In the genomic region with DNA sequence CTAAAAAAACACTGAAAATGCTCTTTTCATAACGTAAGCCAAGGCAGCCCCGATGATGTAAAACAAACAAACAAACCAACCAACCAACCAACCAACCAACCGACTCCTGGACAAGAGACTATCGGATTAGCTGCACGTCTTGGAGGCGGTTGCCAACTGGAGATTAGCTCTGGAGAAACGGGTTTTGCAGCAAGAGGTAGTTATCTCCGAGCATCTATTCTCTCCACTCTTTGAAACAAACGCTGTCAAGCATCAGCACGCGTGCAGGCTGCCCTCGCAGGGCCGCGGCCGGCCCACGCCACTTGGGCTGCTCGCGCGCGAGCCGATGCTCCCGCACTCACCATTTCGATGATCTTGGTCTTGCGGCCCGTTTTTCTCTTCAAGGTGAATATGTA, we compare ENCODE assay signal across 8 mouse cellular contexts. TPM values are rescaled to one million over a fixed set of nuclear protein-coding genes. Genes with fewer than 3 reads are reported as not detected.
DNase-seq lines count a peak whose midpoint lies in the region; ATAC-seq and TF ChIP-seq lines count a peak whose summit lies in the region.

No protein-coding gene starts in this region.

- peak overlapping the region; percentile 78 for H3K9ac ChIP-seq in embryonic facial prominence, embryonic 12.5 days
- peak overlapping the region; percentile 75 for H3K9ac ChIP-seq in hindbrain, postnatal 0 days (replicated peaks; ENCODE audit: low read length)
- H3K9ac ChIP-seq in midbrain, embryonic 11.5 days (ENCODE audit: low read length): peak overlapping the region; percentile 77

- peak overlapping the region; percentile 75 for H3K4me3 ChIP-seq in embryonic facial prominence, embryonic 12.5 days
- peak overlapping the region; percentile 69 for H3K4me3 ChIP-seq in hindbrain, postnatal 0 days (ENCODE audit: low read length)
- peak overlapping the region; percentile 74 for H3K4me3 ChIP-seq in midbrain, embryonic 11.5 days (ENCODE audit: low read depth, low read length)

- H3K36me3 ChIP-seq in embryonic facial prominence, embryonic 12.5 days: no peaks in the 10 kb centered on the region
- H3K36me3 ChIP-seq in hindbrain, postnatal 0 days (ENCODE audit: insufficient read depth, low read length): no peaks in the 10 kb centered on the region
- no peaks in the 10 kb centered on the region for H3K36me3 ChIP-seq in midbrain, embryonic 11.5 days (ENCODE audit: control insufficient read depth, insufficient read depth, low read length)

- H3K4me2 ChIP-seq in embryonic facial prominence, embryonic 12.5 days (replicated peaks): peak overlapping the region; percentile 56
- peak overlapping the region; percentile 64 for H3K4me2 ChIP-seq in hindbrain, postnatal 0 days (ENCODE audit: low read depth, low read length)
- H3K4me2 ChIP-seq in midbrain, embryonic 11.5 days: peak overlapping the region; percentile 53

- ATAC-seq in embryonic facial prominence, embryonic 12.5 days (ENCODE audit: insufficient number of reproducible peaks, insufficient read depth, low FRiP score, low TSS enrichment): no peak
- ATAC-seq in hindbrain, postnatal 0 days: no peak
- no peak for ATAC-seq in midbrain, embryonic 11.5 days (ENCODE audit: low FRiP score)

- under 1% methylated on average over 25 of the region's 25 CpGs for WGBS in embryonic facial prominence, embryonic 12.5 days
- under 1% methylated on average over 25 of the region's 25 CpGs for WGBS in hindbrain, postnatal 0 days
- WGBS in midbrain, embryonic 11.5 days: under 1% methylated on average over 25 of the region's 25 CpGs

- H3K27ac ChIP-seq in embryonic facial prominence, embryonic 12.5 days: peak overlapping the region; percentile 84
- peak overlapping the region; percentile 88 for H3K27ac ChIP-seq in hindbrain, postnatal 0 days
- H3K27ac ChIP-seq in midbrain, embryonic 11.5 days (ENCODE audit: low read depth, low read length): no peak overlapping the region

- H3K27me3 ChIP-seq in embryonic facial prominence, embryonic 12.5 days: no peaks in the 10 kb centered on the region
- no peaks in the 10 kb centered on the region for H3K27me3 ChIP-seq in hindbrain, postnatal 0 days (ENCODE audit: insufficient read depth, low read length)
- no peaks in the 10 kb centered on the region for H3K27me3 ChIP-seq in midbrain, embryonic 11.5 days (ENCODE audit: control insufficient read depth, insufficient read depth, low read length)

- H3K9me3 ChIP-seq in embryonic facial prominence, embryonic 12.5 days: no peaks in the 10 kb centered on the region
- no peaks in the 10 kb centered on the region for H3K9me3 ChIP-seq in hindbrain, postnatal 0 days (ENCODE audit: low read length)
- H3K9me3 ChIP-seq in midbrain, embryonic 11.5 days (ENCODE audit: control insufficient read depth, low read length): no peaks in the 10 kb centered on the region; the same call in 1 of the 2 replicates

- H3K4me1 ChIP-seq in embryonic facial prominence, embryonic 12.5 days: no peaks in the 10 kb centered on the region
- H3K4me1 ChIP-seq in hindbrain, postnatal 0 days (ENCODE audit: insufficient read depth, low read length): 0 out of 2 replicates have a peak, but pooled peaks cover 6% of the 10 kb centered on the region
- no peaks in the 10 kb centered on the region for H3K4me1 ChIP-seq in midbrain, embryonic 11.5 days (ENCODE audit: control insufficient read depth, insufficient read depth, low read length)

- TF ChIP-seq CTCF in hindbrain, postnatal 0 days (IDR thresholded peaks at IDR 0.05; ENCODE audit: low read depth): no peak

- peak; percentile 63 for DNase-seq in retina, postnatal 7 days (ENCODE audit: low read depth, low spot score)
- DNase-seq in retina, embryonic 14.5 days (ENCODE audit: low spot score): no peak
- DNase-seq in hindbrain, postnatal 0 days (ENCODE audit: low spot score): no peak
- DNase-seq in midbrain, embryonic 11.5 days (ENCODE audit: low spot score, missing footprints): peak; percentile 97
- no peak for DNase-seq in adrenal gland, postnatal 4 days (ENCODE audit: low spot score in 2 of 2)
- no peak for DNase-seq in cerebellum, postnatal 4 days (ENCODE audit: low spot score in 2 of 2)
- DNase-seq in testis, postnatal 14 days (ENCODE audit: low spot score): no peak

RNA-seq across cellular contexts. Expression of gene Nt5c3, which starts 0.4 kb away (rescaled TPM):
- polyA plus RNA-seq in embryonic facial prominence, embryonic 12.5 days (2016; fragmentation: Nextera tagmentation; extraction: Ambion mirVana): 64.5 and 69.2 TPM in 2 replicates
- 38.4 and 83.8 TPM in 2 replicates for total RNA-seq in hindbrain, postnatal 0 days (2014; rRNA removed)
- polyA plus RNA-seq in hindbrain, postnatal 0 days (2015; fragmentation: Nextera tagmentation; extraction: Ambion mirVana): 153 and 155 TPM in 2 replicates
- 91.1 and 103 TPM in 2 replicates for polyA plus RNA-seq in midbrain, embryonic 11.5 days (2014; fragmentation: Nextera tagmentation; extraction: Ambion mirVana)
- total RNA-seq in adrenal gland, postnatal 4 days (2021): 10 to 100 TPM; 36.2 to 41.8 TPM

RNA-seq across cellular contexts. Expression of gene Vmn1r4, which starts 0.5 kb away (rescaled TPM):
- 0.28 and 0.46 TPM in 2 replicates for polyA plus RNA-seq in embryonic facial prominence, embryonic 12.5 days (2016; fragmentation: Nextera tagmentation; extraction: Ambion mirVana)
- total RNA-seq in hindbrain, postnatal 0 days (2014; rRNA removed): 0.37 TPM in 1 of 2 replicates, not detected in the other
- polyA plus RNA-seq in hindbrain, postnatal 0 days (2015; fragmentation: Nextera tagmentation; extraction: Ambion mirVana): 0.46 and 0.58 TPM in 2 replicates
- polyA plus RNA-seq in midbrain, embryonic 11.5 days (2014; fragmentation: Nextera tagmentation; extraction: Ambion mirVana): 0.51 and 0.61 TPM in 2 replicates
- total RNA-seq in adrenal gland, postnatal 4 days (2021): under 1 TPM; 0.54 to 0.56 TPM

RNA-seq across cellular contexts. Expression of gene Vmn1r5, which starts 46.7 kb away (rescaled TPM):
- not detected in 2 replicates for polyA plus RNA-seq in embryonic facial prominence, embryonic 12.5 days (2016; fragmentation: Nextera tagmentation; extraction: Ambion mirVana)
- 0.04 TPM in 1 of 2 replicates, not detected in the other for total RNA-seq in hindbrain, postnatal 0 days (2014; rRNA removed)
- not detected in 2 replicates for polyA plus RNA-seq in hindbrain, postnatal 0 days (2015; fragmentation: Nextera tagmentation; extraction: Ambion mirVana)
- not detected in 2 replicates for polyA plus RNA-seq in midbrain, embryonic 11.5 days (2014; fragmentation: Nextera tagmentation; extraction: Ambion mirVana)
- not detected for total RNA-seq in adrenal gland, postnatal 4 days (2021)

Comparison
In these comparisons a context has a peak if more than half of its experiments do, and no peak if none do; other contexts are left out.
1. DNase-seq: peak in retina, postnatal 7 days (single experiment) and midbrain, embryonic 11.5 days (single experiment); none in retina, embryonic 14.5 days (single experiment), hindbrain, postnatal 0 days (single experiment), adrenal gland, postnatal 4 days (0 of 2), cerebellum, postnatal 4 days (0 of 2) and testis, postnatal 14 days (single experiment).
2. Peak in every context shown above with its lines, with median percentiles within 50 percentile points of each other: H3K4me2 ChIP-seq, H3K4me3 ChIP-seq and H3K9ac ChIP-seq.